Mouse (Mus musculus): ENCODE measurements at regions not wholly inside any gene's neighbourhood (a gene's known extent, or its start where the extent isn't known, plus 50 kb on each side); places are given as distances from the start of the nearest gene placed in this dataset.

DNA sequence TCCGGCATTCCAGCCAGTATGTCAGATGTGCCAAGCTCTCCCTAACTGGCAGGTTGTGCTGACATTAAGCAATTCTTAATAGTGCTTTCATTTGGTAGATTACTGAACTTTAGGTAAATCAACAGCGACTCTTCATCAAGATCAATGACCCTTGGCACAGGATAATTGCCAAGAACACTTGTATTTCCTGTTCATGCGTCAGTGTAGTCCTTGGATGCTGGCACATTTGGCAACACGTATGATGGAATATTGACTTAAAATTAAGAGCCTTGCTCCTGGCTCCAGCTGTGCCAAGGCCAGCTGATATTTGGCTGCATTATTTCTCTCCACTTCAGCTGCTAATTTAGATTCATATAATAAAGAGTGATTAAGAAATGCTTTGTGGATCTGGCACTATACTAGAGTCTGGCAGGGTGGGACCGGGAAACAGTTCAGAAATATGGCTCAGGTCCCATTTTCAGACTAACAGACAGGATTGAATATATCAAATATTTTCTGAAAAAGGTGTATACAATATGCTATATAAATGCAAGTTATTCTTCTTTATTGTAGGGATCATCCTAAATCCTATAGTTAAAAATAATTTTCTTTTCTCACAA lies 365.5 kb downstream of the Mllt3 start:
- DNase-seq (ENCODE audit: low spot score in 2 of 2) = no peak

DNA sequence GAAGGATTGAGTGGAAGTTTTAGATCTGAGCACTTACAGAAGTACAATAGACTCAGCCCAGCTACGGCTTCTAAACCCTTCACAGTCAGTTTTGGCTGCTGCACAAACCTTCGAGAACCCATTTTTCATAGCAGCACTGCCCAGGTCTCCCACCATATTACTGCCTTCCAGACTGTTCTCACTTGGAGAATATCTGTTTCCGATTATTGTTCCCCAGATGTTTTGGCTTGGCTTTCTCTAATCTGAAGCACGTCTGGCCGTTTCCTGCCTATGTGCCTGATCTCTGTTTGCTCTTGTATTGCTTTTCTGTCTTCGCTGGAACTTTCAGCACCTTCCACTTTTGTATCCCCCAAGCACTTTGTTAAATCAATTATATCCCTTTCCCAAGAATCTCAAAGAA lies 368.0 kb downstream of the Mllt3 start:
- no peak for DNase-seq (ENCODE audit: low spot score in 2 of 2)

DNA sequence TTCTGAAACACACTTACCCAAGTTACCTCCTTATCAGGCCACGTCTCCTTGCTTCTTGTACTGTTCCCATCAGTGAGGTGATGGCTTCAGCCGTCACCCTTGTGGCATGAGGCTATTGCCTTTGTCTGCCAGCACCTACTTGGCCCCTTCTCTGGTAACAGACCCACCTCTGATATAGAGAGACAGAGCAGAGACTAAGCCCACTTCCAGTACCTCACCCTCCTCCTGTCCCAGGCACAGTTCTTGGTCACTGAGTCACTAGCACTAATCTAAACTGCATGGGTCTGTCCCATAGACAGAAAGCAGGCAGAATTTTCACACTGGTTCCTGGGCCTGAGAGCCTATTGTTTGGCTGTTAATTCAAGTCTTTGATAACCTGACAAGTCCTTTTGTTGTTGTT lies 370.3 kb downstream of the Mllt3 start:
- no peak for DNase-seq (ENCODE audit: low spot score in 2 of 2)

- no peak for DNase-seq (ENCODE audit: low spot score in 2 of 2)
Measured at GRCm38 (mm10) chr4:87658316-87658715, 374.8 kb downstream of the Mllt3 start.

DNA sequence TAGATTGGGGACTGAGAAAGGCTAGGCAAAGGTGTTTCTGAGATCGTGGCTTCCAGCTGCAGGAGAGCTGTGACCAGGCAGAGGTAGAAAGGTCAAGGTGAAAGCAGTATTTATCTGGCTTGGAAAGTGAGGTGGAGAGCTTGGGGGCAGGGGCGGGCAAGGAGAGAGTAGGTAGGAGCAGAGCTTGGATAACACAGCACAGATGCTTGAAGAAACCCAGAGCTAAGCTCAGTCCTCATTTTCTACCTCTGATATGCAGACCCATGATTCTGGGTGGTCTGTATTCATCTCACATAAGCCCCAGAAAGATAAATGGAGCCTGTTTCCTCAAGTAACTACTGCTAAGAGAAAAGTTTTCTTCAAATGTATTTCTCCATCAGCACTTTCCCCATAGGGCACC lies 375.3 kb downstream of the Mllt3 start:
- no peak for DNase-seq (ENCODE audit: low spot score in 2 of 2)

DNA sequence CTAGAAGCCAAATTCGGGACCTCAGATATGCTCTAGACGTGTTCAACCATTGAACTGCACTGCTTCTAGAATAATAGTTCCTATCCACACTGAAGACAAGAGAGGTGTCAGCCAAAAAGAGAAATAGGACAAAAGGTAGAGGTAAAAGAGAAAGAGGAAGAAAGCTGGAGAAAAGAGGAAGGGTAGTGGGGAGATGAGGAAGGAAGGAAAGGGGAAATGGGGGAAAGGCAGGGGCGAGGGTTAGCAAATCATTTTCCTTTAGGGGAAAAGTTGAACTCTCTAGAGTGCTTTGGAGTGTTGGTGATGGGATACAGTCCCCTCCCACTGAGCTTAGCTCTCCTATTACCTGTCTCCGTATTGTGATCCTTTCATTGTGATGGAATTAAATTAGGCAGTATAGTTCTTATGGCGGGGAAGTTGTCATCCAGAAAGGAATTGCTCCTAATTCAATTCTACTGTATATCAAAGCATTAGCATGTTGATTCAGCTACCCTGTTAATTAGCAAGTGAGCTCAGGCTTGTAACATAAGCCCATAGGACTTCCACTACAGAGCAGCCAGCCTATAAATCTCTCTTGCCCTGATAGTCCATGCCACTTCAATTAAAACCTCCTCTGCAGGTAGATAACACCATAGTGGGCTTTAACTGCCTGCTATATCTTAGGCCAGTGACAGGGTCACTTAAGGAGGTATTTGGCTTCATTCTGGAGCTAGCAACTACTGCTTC lies 379.6 kb downstream of the Mllt3 start:
- DNase-seq (ENCODE audit: low spot score in 2 of 2) = no peak

DNA sequence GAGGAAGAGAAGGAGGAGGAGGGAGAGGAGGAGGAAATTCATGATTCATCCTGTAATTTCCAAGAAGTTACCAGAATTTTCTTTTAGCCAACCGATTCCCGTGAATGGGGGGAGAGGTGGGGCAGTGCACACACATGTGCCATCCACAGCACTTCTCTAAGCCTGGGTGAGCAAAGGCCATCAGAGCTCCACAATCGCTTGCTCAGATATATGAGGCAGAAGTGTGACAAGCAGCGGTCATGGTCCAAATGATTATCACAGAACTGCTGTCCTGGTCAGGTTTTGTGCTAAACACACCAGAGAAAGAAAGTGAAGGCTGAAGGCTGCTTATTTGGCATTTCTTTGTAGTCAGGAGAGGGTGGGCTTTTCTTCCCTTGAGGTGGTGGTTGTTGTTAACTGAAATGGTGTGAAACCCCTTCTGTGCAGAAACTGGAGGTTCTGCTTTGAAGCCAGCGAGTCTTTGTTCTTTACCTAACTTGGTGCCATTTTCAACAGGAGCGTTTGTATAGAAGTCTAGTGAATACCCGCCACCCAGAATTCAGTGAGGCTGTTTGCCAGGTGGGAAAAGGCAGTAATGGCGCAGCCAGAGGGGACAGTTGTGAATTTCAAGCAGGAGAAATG lies 380.7 kb downstream of the Mllt3 start:
- DNase-seq (ENCODE audit: low spot score in 2 of 2) = no peak

DNA sequence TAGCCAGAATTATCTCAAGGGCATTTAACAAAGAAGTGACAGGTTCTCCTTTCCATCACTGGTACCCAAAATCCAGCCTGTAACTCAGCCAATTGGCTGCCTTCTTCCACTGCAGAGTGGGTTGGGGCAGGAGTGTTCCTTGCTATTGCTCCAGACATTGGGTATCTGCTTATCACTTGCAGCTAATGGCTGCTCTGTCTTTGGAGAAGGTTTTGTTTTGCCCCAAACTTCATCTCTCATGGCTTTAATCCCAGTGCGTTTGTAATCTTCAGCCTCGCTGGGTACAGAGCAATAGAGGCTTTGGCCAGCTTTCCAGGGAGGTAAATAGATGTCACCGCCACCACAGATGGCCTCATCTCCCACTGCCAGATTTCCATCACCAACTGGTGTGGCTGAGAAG lies 381.9 kb downstream of the Mllt3 start:
- no peak for DNase-seq (ENCODE audit: low spot score in 2 of 2)

DNA sequence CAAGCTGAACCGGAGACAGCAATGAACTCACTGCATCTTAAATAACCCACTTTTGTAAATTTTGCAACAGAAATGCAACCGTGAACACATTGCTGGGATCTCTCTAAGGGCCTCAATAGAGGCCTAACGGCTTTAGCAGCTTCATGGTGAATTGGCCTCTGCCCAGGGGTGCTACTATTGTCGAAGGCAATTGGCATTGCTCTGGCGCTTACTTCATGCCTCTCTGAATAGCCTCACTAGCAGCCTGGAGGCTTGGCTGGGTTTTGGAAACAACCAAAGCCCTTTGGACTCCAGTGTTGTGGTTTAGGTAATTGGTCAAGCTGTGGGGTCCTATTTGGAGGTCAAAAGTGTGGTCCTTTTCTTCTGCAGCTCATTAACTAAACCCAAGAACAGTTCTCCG lies 382.3 kb downstream of the Mllt3 start:
- DNase-seq (ENCODE audit: low spot score in 2 of 2) = peak in 1 of 2 experiments; percentile 18

GRCm38 (mm10) chr4:87650393-87650792 lies 382.8 kb downstream of the Mllt3 start:
- no peak for DNase-seq (ENCODE audit: low spot score in 2 of 2)

DNA sequence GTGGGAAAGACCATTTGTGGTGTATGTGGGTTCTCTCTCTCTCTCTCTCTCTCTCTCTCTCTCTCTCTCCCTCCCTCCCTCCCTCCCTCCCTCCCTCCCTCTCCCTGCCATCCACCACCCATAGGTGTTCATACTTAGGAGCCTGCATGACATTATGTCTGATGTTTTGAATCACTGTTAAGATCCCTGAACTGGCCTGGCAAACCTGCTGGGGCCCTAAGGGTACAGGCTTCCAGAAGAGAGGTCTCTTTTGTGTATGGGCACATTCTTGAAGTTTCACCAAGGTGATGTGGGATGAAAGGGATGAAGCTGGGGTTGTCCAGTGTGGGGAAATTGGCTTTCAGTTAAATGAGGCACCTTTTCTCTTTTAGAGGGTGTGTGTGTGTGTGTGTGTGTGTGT lies 384.2 kb downstream of the Mllt3 start:
- DNase-seq (ENCODE audit: low spot score in 2 of 2) = no peak

DNA sequence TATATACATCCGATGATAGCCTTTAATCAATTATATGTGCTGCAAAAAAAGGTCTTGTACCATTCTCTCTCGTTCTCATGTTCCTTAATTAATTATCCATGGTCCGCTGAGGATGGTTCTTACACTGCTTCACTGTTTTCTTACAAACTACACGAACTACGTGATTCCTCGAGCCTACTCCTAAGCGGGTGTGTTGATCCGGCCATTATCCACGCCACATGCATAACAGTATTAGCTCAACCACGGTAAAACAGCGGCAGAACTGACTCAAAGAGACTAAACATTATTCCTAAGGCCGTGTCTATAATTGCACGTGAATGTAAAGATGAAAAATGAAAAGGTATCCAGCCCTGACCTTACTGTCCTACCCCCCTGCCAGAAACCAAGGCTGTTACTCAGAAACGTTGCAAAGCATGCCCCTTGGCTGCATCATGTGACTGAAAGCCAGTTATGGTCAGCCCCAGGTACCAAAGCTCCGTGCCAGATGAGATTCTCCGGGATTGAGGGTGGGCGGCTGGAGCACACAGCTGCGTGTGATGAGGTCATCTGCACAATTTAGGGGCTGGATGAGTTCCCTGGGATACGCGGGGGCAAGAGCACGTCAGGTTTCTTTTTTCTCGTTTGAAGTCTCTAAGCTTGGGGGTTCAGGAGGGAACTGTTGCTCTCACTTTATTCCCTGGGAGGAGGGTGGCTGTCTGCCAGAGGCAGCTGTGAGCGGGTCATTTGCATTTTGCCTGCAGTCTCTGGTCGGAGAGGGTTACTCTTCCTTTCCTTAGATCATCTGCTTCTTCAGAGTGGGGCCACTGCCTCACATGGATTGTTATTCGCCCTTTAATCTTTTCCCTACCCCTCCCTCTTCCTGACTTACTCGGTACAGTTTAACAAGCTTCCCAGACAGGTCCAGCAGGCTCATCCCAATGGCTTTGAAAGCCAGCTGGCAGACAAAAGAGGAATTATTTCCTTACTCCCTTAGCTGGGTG lies 384.9 kb downstream of the Mllt3 start:
- no peak for DNase-seq (ENCODE audit: low spot score in 2 of 2)

DNA sequence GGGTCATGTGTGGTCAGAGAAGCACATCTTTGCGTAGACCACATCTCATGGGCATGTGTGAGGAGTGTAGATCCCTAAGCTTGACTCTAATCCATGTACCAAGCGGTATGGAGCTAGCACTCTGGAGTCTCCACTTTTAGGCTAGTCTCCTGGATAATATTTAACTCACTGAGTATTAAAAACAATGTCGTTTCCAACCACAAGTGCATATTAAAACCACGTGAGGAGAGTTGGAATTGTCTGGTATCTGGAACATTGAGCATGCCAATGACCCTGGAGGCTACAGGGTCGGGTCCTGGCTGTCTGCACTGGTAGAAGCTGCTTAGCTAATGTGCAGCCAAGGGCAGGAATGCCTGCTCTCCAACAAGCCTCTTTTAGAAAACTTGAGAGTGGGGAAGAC lies 391.2 kb downstream of the Mllt3 start:
- no peak for DNase-seq (ENCODE audit: low spot score in 2 of 2)

GRCm38 (mm10) chr4:87641551-87641950 lies 391.6 kb downstream of the Mllt3 start:
- DNase-seq (ENCODE audit: low spot score in 2 of 2) = no peak

GRCm38 (mm10) chr4:87638380-87638646 lies 394.9 kb downstream of the Mllt3 start:
- no peak for DNase-seq (ENCODE audit: low spot score in 2 of 2)

DNA sequence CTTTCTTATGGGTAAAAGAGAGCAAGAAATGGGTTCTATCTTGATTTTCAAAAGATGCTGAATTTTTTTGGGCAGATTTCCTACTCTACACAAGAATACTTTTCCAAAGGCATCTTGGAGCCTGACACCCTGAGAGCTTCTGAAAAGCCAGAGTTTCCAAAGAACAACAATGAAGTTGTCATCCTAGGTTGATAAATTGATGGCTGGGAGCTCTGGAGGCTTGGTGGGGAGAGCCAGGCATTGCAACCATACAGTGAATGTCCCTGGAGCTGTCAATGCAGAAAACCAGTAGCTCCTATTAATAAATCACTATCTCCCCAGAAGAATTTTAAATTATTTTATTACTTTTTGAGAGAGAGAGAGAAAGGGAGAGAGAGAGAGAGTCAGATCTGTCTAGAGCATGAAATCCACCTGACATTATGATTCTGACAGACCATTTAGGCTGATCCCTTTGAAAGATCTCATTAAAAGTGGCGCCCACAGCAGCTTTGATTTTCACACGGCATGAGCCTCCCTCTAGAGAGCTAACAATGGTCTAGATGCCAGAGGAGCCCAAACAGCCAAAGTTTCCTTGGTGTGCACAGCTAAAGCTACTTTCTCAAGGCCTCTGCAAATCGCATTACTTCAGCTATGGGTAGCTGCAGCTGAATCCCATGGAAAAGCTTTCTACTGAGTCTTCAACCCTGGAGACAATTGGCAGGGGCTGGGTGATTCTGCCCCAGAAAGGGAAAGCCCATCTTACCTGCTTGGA lies 395.4 kb downstream of the Mllt3 start:
- DNase-seq (ENCODE audit: low spot score in 2 of 2) = no peak

GRCm38 (mm10) chr4:87611116-87611515 lies 380.8 kb upstream of the Slc24a2 start:
- no peak for DNase-seq (ENCODE audit: low spot score in 2 of 2)

DNA sequence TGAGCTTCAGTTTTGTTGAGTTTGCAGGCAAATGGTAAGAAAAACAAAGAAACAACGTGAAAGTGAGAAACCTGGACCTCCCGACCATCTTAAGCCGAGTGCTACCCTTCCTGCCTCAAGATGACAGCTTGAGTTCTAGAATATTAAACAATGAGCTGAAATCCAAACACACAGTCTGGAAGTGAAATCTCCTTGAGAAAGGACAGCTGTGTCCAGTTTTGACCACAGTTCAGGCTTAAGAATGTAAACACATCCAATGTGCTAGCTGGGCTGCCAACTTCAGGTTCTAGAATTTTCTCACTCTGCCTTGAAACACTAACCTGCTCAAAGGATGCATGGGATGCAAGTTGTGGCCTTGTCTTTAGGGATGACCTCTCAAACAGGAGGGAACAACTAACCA lies 363.4 kb upstream of the Slc24a2 start:
- DNase-seq (ENCODE audit: low spot score in 2 of 2) = no peak

DNA sequence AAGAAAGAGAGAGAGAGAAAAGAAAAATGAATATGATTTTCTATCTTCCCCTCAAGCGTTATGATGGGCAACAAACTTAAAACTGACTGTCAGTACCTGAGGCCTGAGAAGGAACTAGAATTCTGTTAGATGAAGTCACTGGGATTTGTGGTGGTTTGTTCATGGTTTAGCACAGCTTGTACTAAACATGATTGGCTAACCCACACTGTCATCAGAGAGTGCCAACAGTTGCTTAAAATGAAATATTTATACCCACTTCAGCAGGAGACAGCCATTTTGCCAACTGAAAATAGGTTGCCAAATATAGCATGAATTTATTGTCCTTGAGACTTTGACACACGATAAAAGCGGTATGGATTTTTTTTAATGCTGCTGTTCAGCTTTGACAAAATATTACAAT lies 360.5 kb upstream of the Slc24a2 start:
- no peak for DNase-seq (ENCODE audit: low spot score in 2 of 2)

GRCm38 (mm10) chr4:87578164-87578563 lies 347.9 kb upstream of the Slc24a2 start:
- DNase-seq (ENCODE audit: low spot score in 2 of 2) = no peak

DNA sequence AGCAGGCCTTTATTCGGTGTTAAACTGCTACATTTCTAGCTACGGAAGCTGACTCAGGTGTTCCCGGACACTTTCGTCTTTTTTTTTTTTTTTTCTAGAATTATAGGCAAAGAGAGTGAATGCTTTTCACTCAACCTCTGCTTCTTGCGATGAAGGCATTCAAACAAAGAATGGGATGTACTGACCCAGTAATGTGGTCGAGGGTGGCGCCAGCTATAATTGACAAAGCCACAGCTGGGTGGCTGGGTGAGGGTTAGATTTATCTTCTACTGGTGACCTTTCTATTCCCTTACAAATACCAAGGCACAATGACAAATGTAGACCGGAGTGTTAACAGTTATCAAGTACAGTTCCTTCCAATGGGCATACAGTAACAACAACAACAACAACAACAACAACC lies 340.7 kb upstream of the Slc24a2 start:
- no peak for DNase-seq (ENCODE audit: low spot score in 2 of 2)

DNA sequence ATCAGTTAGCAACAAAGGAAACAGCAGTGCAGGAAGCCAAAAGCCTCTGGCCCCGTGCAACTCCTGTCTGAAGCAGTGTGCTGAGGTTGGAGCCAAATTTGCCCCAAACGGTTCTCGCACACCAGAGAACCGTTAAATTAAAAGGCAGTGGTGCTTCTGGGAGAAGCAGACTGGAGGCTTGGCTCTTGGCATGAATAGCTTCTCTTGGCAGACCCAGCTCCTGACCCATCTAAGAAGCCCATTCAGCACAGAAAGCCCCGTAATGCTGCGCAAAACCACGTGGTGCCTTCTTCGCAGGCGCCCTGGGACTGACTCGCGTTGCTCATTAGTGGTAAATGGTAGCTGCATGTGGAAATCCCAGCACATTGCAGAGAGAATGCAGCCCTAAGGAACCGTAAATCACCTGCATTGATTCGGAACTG lies 340.2 kb upstream of the Slc24a2 start:
- no peak for DNase-seq (ENCODE audit: low spot score in 2 of 2)
